Mouse (Mus musculus) kidney, postnatal 0 days (tissue): ENCODE measurements around the gene Fcer2a. TPM values are rescaled to one million over a fixed set of nuclear protein-coding genes. Genes with fewer than 3 reads are reported as not detected.

ENCODE experiments used
- ATAC-seq: fragments of 200-750 bp; cut with Nextera tagmentation; replicated peaks from 2 replicates; pipeline ENCODE4 v1.8.0; 2017; ENCODE audit warnings: low read depth, moderate number of reproducible peaks, moderate TSS enrichment, moderate library complexity; ENCODE audit not compliant: low FRiP score
- DNase-seq: peaks from one replicate; pipeline ENCODE4 v3.0.0-alpha.2; 2016; ENCODE audit warnings: low spot score
- H3K27ac ChIP-seq: fragments of 300-500 bp; sonication (generic); 2 replicates; pipeline ENCODE4 v1.5.1; 2014; ENCODE audit warnings: mild to moderate bottlenecking
- H3K27me3 ChIP-seq: fragments of 300-500 bp; sonication (generic); 2 replicates; pipeline ENCODE4 v1.6.1; 2014; ENCODE audit warnings: low read length, mixed read lengths; ENCODE audit not compliant: insufficient read depth
- H3K36me3 ChIP-seq: fragments of 300-500 bp; sonication (generic); 2 replicates; pipeline ENCODE4 v1.6.1; 2014; ENCODE audit warnings: low read length, mixed read lengths; ENCODE audit not compliant: insufficient read depth
- H3K4me1 ChIP-seq: fragments of 300-500 bp; sonication (generic); replicated peaks from 2 replicates; pipeline ENCODE4 v1.6.1; 2014; ENCODE audit warnings: antibody characterized with exemption, low read length, mixed read lengths; ENCODE audit not compliant: insufficient read depth
- H3K4me2 ChIP-seq: fragments of 300-500 bp; sonication (generic); 2 replicates; pipeline ENCODE4 v1.6.1; 2014; ENCODE audit warnings: mild to moderate bottlenecking, low read length, moderate library complexity, mixed read lengths
- H3K4me3 ChIP-seq: fragments of 300-500 bp; sonication (generic); replicated peaks from 2 replicates; pipeline ENCODE4 v1.5.1; 2014; ENCODE audit warnings: low read depth, low read length
- H3K9ac ChIP-seq: fragments of 300-500 bp; sonication (generic); 2 replicates; pipeline ENCODE4 v1.6.1; 2014; ENCODE audit warnings: low read depth, low read length
- H3K9me3 ChIP-seq: fragments of 300-500 bp; sonication (generic); replicated peaks from 2 replicates; pipeline ENCODE4 v1.6.1; 2016; ENCODE audit warnings: low read length, inconsistent platforms, mixed read lengths
- CTCF ChIP-seq: IDR thresholded peaks from 2 replicates; pipeline ENCODE4 v1.5.1; 2016; ENCODE audit warnings: antibody characterized with exemption, low read depth, mild to moderate bottlenecking, moderate library complexity
- WGBS: fragments of 180-500 bp; shearing (Covaris S2); extraction: QIAGEN DNeasy Blood & Tissue Kit; methylation state at CpG from one replicate; pipeline ENCODE4 v1.1.7; 2014; 5-methylcytosine and 5-hydroxymethylcytosine counted together
- polyA plus RNA-seq: library from polyadenylated mRNA; unstranded; fragments of >200 nt; fragmentation: Nextera tagmentation; extraction: Ambion mirVana; gene quantifications from 2 replicates; pipeline ENCODE4 v1.2.1, GENCODE M21; 2015

Gene Fcer2a
- polyA plus RNA-seq, 1 experiment from 2014 or later = 0.08 TPM

- Histone ChIP-seq H3K27me3 (no peaks in the 10 kb centered on the region), H3K4me1 (no peaks in the 10 kb centered on the region), H3K27ac (no peak overlapping the region), H3K36me3 (no peaks in the 10 kb centered on the region), H3K4me2 (no peak overlapping the region), H3K9ac (no peak overlapping the region), H3K9me3 (no peaks in the 10 kb centered on the region), H3K4me3 (no peak overlapping the region)
- TF ChIP-seq CTCF = no peak
- ATAC-seq = no peak
- WGBS = 80% methylated on average over 2 of the region's 2 CpGs
- DNase-seq = no peak
Measured at GRCm38 (mm10) chr8:3670388-3670787, 23.6 kb downstream of the Fcer2a start.

- Histone ChIP-seq H3K4me1 (no peaks in the 10 kb centered on the region), H3K4me3 (no peak within 1 kb of the TSS), H3K27me3 (no peaks in the 10 kb centered on the region), H3K27ac (no peak within 1 kb of the TSS), H3K36me3 (no peaks in the 10 kb centered on the region), H3K4me2 (no peak within 1 kb of the TSS), H3K9me3 (no peaks in the 10 kb centered on the region), H3K9ac (no peak within 1 kb of the TSS)
- ATAC-seq = no peak
- TF ChIP-seq CTCF = no peak
- DNase-seq = no peak
- WGBS = 61% methylated on average over 6 of the region's 6 CpGs
Measured at GRCm38 (mm10) chr8:3665507-3665906, 28.5 kb downstream of the Fcer2a start, which contains the start of gene Mcemp1. Gene Mcemp1 (plus strand): TSS chr8:3665754.

- ATAC-seq = no peak
- no peak overlapping the region for H3K4me2 ChIP-seq
- H3K27ac ChIP-seq = no peak overlapping the region
- no peaks in the 10 kb centered on the region for H3K4me1 ChIP-seq
- no peak for DNase-seq
- no peaks in the 10 kb centered on the region for H3K9me3 ChIP-seq
- no peak overlapping the region for H3K4me3 ChIP-seq
- no peak overlapping the region for H3K9ac ChIP-seq
- H3K27me3 ChIP-seq = no peaks in the 10 kb centered on the region
- TF ChIP-seq CTCF = no peak
- 64% methylated on average over 5 of the region's 5 CpGs for WGBS
- no peaks in the 10 kb centered on the region for H3K36me3 ChIP-seq
Measured at GRCm38 (mm10) chr8:3664405-3664804, 29.6 kb downstream of the Fcer2a start.

- no peak overlapping the region for H3K27ac ChIP-seq
- H3K27me3 ChIP-seq = no peaks in the 10 kb centered on the region
- H3K9me3 ChIP-seq = no peaks in the 10 kb centered on the region
- no peak overlapping the region for H3K4me2 ChIP-seq
- ATAC-seq (no peak), DNase-seq (no peak)
- H3K4me1 ChIP-seq = no peaks in the 10 kb centered on the region
- 75% methylated on average over 8 of the region's 8 CpGs for WGBS
- H3K4me3 ChIP-seq = no peak overlapping the region
- no peaks in the 10 kb centered on the region for H3K36me3 ChIP-seq
- H3K9ac ChIP-seq = no peak overlapping the region
- TF ChIP-seq CTCF = no peak
Measured at GRCm38 (mm10) chr8:3660889-3661288, 33.1 kb downstream of the Fcer2a start.

GRCm38 (mm10) chr8:3656725-3657381 lies 37.1 kb downstream of the Fcer2a start:
- WGBS = 9% methylated on average over 7 of the region's 7 CpGs
- no peak overlapping the region for H3K4me2 ChIP-seq
- ATAC-seq (no peak; the same call in 1 of the 2 replicates), DNase-seq (no peak)
- H3K27ac ChIP-seq = no peak overlapping the region
- no peak overlapping the region for H3K4me3 ChIP-seq
- H3K4me1 ChIP-seq = no peaks in the 10 kb centered on the region
- no peak overlapping the region for H3K9ac ChIP-seq
- H3K9me3 ChIP-seq = no peaks in the 10 kb centered on the region
- H3K36me3 ChIP-seq = no peaks in the 10 kb centered on the region
- TF ChIP-seq CTCF = no peak
- no peaks in the 10 kb centered on the region for H3K27me3 ChIP-seq

- DNase-seq (no peak), ATAC-seq (no peak)
- H3K9ac ChIP-seq = no peak within 1 kb of the TSS
- no peaks in the 10 kb centered on the region for H3K36me3 ChIP-seq
- no peaks in the 10 kb centered on the region for H3K27me3 ChIP-seq
- no peak within 1 kb of the TSS for H3K27ac ChIP-seq
- H3K4me1 ChIP-seq = no peaks in the 10 kb centered on the region
- no peak within 1 kb of the TSS for H3K4me3 ChIP-seq
- H3K9me3 ChIP-seq = no peaks in the 10 kb centered on the region
- WGBS = 66% methylated on average over 3 of the region's 3 CpGs
- TF ChIP-seq CTCF = no peak
- H3K4me2 ChIP-seq = no peak within 1 kb of the TSS
Measured at GRCm38 (mm10) chr8:3655526-3655925, 38.4 kb downstream of the Fcer2a start, which contains the start of gene Retn. Gene Retn (plus strand): TSS chr8:3655770.
